Mouse (Mus musculus) kidney, adult 11 months (tissue): ENCODE measurements around the gene Rab4a.
A peak's percentile ranks its signal among the peaks of the same experiment; 100 is the strongest.

Experiments used
- DNase-seq: peaks from one replicate; pipeline ENCODE4 v3.0.0; 2022

Rab4a gene

DNA sequence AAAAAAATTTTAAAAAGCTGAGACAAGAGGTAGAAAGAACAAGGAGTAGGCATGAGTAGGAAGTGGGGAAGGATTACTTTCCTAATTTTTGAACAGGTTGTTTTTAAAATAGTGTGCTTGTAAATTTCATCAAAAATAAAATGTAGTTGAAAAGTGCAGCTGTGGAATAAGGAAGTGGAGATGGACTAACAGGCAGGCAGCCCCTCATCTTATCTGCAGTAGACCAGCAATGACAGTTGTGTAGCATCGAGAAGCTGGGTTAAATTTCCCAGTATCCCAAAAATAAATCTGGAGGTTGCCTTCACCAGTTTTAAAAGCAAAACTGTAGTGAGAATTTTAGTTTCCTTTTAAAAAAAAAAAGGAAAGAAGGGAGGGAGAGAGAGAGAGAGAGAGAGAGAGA lies 48.5 kb downstream of the Rab4a start:
- DNase-seq: no peak

GRCm38 (mm10) chr8:123854733-123855475 lies 49.1 kb downstream of the Rab4a start:
- DNase-seq: no peak

GRCm38 (mm10) chr8:123857361-123857760 lies 51.6 kb downstream of the Rab4a start:
- DNase-seq: no peak

DNA sequence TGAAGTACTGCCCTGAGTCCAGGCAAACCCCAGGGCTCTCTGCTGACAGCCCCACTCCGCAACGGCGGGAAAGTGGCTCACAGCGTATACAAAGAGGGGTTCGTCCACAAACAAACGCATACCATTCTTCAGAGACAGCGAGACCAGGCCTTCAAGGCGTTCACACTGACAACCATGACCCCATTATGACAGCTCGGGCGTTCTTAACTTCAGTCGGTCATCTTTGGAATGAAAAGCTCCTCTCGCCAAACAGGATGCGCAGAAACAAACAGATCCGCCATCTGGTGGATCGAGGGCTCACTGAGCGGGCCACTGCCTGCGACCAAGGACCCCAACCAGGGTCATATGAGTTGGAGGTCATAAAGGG lies 52.8 kb downstream of the Rab4a start:
- DNase-seq: peak; percentile 6

GRCm38 (mm10) chr8:123858941-123859647 lies 53.3 kb downstream of the Rab4a start:
- DNase-seq: peak; percentile 87

DNA sequence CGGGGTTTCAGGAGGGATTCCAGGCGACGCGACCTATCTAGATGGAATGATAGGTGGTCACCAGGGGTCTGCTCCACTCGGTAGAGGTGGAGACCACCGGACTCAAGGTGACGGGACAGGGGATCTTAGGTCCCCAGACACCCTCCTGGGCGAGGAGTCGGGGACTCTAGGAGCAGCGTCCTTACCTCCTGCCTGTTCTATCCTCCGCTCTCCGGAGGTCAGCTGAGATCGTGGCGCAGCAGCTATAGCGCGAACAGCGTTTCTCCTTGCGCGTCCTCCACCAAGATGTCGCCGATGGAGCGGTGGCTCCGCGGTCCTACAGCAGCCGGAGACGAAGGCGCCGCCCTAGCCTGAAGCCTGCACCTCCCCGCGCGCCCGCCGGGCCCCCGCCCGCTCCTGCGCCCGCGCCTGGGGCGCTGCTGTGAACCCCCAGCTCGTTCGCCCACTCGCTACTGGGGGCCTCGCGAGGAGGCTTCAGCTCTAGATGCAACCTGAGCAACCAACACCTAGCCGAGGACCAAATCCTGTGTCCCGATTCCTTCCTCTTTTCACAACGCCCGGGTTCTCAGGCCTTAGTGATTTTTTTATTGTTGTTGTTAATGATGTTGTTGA lies 54.0 kb downstream of the Rab4a start, which contains the start of gene Ccsap:
Gene Ccsap (minus strand): TSS at position 562 of the 612 bp plus-strand sequence.
- DNase-seq: no peak

DNA sequence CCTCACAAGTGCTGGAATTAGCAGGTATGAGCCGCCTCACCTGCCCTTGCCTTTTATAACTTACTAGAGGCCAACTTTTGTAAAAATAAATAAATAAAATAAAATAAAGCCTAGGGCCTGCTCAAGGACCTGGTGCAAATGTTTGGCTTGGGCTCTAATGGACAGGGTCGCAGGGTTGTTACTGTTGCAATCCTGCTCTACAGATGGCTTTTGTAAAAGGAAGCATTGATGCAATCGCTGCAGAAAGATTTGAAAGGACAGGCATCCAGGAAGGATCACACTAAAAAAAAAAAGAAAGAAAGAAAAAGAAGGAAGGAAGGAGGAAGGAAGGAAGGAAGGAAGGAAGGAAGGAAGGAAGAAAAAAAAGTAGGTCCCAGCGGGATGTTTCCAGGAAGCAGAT lies 54.6 kb downstream of the Rab4a start:
- DNase-seq: no peak

DNA sequence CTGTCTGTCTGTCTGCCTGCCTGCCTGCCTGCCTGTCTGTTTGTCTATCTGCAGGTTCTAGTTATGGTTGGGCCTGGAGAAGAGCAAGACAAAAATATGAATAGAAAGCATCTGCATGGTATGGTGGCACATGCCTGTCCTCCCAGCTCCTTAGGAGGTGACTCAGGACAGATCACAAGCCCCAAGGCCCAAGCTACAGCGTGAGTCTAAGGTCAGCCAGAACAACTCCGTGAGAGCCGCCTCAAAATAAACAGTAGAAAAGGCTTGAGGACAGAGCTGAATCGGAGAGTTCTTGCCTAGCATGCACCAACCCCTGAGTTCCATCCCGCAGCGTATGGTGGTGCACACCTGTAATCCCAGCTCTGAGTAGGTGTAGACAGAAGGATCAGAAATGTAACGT lies 60.0 kb downstream of the Rab4a start:
- no peak for DNase-seq

DNA sequence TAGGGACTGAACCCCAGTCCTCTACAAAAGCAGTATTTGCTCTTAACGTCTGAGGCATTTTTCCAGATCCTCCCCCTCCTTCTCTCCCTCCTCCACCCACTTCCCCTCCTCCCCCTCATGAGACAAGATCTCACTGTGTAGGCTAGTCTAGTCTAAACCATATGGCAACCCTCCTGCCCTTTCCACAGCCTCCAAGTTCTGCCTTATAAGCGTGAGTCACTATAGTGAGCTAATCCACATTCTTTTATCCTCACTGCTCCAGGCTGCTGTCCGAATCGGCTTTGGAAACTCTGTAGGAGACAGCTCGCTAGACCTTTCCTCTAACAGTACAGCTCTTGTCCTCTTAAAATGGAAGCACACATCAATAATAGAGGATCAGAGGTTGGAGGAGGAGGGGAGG lies 61.2 kb downstream of the Rab4a start:
- DNase-seq: no peak

- DNase-seq: no peak
Measured at GRCm38 (mm10) chr8:123872048-123872447, 66.3 kb downstream of the Rab4a start.

DNA sequence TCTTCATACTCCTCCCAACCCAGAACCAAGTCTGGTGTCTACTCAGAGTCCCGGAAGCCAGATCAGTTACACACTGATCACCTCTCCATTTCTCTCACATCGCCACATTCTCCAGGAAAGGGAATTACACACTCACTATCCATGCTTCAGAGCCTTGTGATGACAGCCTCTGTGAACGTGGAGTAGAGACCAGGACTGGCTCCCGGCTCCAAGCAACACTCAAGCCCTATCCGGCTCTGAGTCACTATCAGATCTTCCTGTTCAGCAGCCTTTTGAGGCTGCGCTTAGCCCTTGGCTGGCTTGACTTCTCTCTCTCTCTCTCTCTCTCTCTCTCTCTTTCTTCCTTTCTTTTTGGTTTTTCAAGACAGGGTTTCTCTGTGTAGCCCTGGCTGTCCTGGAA lies 67.6 kb downstream of the Rab4a start:
- no peak for DNase-seq

DNA sequence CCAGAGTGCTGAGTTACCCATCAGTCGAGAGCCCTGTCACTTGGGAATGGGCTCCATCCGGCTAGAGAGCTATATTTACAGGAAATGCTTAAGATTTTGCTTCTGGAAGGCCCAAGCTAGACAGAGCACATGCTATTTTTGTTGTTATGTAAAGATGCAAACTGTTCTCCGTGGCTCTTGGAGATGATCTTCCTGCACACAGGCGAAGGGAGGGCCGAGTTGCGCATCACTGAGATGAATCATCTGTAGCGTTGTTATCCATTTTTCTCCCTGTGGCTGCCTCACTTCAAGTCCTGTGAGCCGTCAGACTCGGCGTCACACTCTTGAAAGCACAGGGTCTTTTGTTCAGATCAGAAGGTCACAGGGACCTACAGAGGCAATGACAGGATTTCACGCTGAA lies 68.5 kb downstream of the Rab4a start:
- no peak for DNase-seq

GRCm38 (mm10) chr8:123877865-123878264 lies 72.1 kb downstream of the Rab4a start:
- no peak for DNase-seq

- no peak for DNase-seq
Measured at GRCm38 (mm10) chr8:123880271-123880670, 74.5 kb downstream of the Rab4a start.

- DNase-seq: no peak
Measured at GRCm38 (mm10) chr8:123880821-123881350, 75.1 kb downstream of the Rab4a start.

DNA sequence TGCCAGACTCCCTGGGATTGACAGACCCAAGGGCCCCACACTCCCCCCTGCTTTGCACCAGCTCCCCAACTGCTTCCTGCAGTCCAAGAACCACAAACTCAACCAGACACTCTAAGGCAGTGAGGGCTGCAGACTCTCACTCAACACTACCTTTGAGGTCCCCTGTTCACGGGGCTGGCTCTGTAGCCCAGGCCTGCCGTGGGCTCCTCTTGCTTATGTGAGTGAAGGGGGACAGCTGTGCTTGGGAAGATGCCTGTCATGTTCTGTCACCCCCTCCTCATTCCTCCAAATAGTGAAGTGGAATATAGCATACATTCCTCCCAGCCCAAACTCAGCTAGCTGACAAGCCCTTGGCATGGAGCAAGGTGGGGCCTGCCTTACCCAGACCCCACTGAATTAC lies 76.6 kb downstream of the Rab4a start:
- DNase-seq: no peak

GRCm38 (mm10) chr8:123883094-123883493 lies 77.3 kb downstream of the Rab4a start:
- no peak for DNase-seq
